Mouse (Mus musculus) hindbrain, embryonic 14.5 days (tissue): ENCODE results near the gene Clec4n. TPM values are rescaled to one million over a fixed set of nuclear protein-coding genes. Genes with fewer than 3 reads are reported as not detected.
"Not testable (repeated sequence)": the region's sequence is repeated elsewhere in the genome, so short reads cannot be mapped to it uniquely, and the experiment has no call there.

Source experiments
- ATAC-seq: fragments of 200-750 bp; cut with Nextera tagmentation; 2 replicates; pipeline ENCODE4 v1.8.0; 2017; ENCODE audit warnings: moderate number of reproducible peaks, mild to moderate bottlenecking, moderate TSS enrichment, moderate library complexity; ENCODE audit not compliant: low FRiP score
- DNase-seq: peaks from one replicate; pipeline ENCODE4 v3.0.0-alpha.2; 2015; ENCODE audit warnings: low spot score
- H3K27ac ChIP-seq: fragments of 300-500 bp; sonication (generic); 2 replicates; pipeline ENCODE4 v1.5.1; 2014; ENCODE audit warnings: mild to moderate bottlenecking, moderate library complexity
- H3K27me3 ChIP-seq: fragments of 300-500 bp; sonication (generic); 2 replicates; pipeline ENCODE4 v1.6.1; 2014; ENCODE audit warnings: mild to moderate bottlenecking, low read length, mixed read lengths; ENCODE audit not compliant: control insufficient read depth, insufficient read depth
- H3K36me3 ChIP-seq: fragments of 300-500 bp; sonication (generic); replicated peaks from 2 replicates; pipeline ENCODE4 v1.6.1; 2014; ENCODE audit not compliant: control insufficient read depth, insufficient read depth
- H3K4me1 ChIP-seq: fragments of 300-500 bp; sonication (generic); replicated peaks from 2 replicates; pipeline ENCODE4 v1.6.1; 2014; ENCODE audit warnings: antibody characterized with exemption, low read length, mixed read lengths; ENCODE audit not compliant: control insufficient read depth, insufficient read depth
- H3K4me2 ChIP-seq: fragments of 300-500 bp; sonication (generic); replicated peaks from 2 replicates; pipeline ENCODE4 v1.6.1; 2014; ENCODE audit warnings: mild to moderate bottlenecking, moderate library complexity
- H3K4me3 ChIP-seq: fragments of 300-500 bp; sonication (generic); replicated peaks from 2 replicates; pipeline ENCODE4 v1.5.1; 2014; ENCODE audit warnings: mild to moderate bottlenecking, low read length
- H3K9ac ChIP-seq: fragments of 300-500 bp; sonication (generic); 2 replicates; pipeline ENCODE4 v1.6.1; 2014
- H3K9me3 ChIP-seq: fragments of 300-500 bp; sonication (generic); 2 replicates; pipeline ENCODE4 v1.6.1; 2016; ENCODE audit warnings: low read length; ENCODE audit not compliant: control insufficient read depth
- WGBS: fragments of 180-500 bp; shearing (Covaris S2); extraction: QIAGEN DNeasy Blood & Tissue Kit; methylation state at CpG from one replicate; pipeline ENCODE4 v1.1.7; 2014; 5-methylcytosine and 5-hydroxymethylcytosine counted together
- polyA plus RNA-seq: library from polyadenylated mRNA; unstranded; fragments of >200 nt; fragmentation: Nextera tagmentation; extraction: Ambion mirVana; gene quantifications from 2 replicates; pipeline ENCODE4 v1.2.1, GENCODE M21; 2014

Gene Clec4n
- polyA plus RNA-seq, result 1.0 and 1.3 TPM in 2 replicates

DNA sequence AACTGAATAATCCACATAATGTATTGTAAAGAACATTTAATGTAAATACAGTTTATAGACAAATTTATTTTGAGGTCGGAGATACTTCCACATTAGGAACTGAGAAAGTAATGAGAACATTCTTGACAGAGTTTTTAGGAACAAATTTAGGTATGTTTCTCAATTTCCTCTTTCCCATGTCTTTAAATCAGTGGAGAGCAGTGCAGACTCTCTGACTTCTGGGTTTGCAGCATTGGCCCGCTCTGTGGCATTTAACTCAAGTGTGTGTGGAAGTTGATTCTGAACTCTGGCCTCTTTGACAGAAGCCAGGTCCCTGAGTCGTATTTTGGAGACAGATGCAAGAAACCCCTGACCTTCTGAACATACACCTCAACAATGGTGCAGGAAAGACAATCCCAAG lies at the start of gene Clec4n:
Gene Clec4n, plus strand, starts transcription at position 200 of the 400 bp plus-strand sequence.
- DNase-seq, result no peak

DNA sequence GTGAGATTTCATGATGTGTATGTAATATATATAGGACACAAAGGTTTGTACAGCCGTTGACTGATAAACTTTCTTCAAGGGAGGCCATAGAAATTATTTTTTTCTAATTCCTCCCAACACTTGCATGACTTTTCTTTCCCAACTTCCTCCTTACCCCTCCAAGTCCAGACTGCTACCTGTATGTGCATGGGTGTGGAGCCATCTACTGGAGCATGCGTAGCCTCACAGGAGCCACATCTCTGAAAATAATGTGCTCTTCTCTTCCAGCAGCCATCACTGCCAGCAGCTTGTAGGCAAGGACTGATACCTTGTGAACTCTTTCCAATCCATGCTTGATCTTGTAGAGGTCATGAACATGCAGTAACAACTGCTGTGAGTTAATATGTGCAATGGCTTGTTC lies 44.8 kb upstream of the Clec4n start:
- H3K27ac ChIP-seq, H3K9me3 ChIP-seq, H3K4me2 ChIP-seq, ATAC-seq, H3K27me3 ChIP-seq, H3K36me3 ChIP-seq, H3K9ac ChIP-seq, DNase-seq, H3K4me1 ChIP-seq, H3K4me3 ChIP-seq: not testable (repeated sequence)
- 87% methylated on average over 2 of the region's 2 CpGs for WGBS

More for the DNA sequence above, at the start of gene Clec4n:
- Histone ChIP-seq H3K4me2 (no peak within 1 kb of the TSS), H3K4me3 (no peak within 1 kb of the TSS), H3K9me3 (no peaks in the 10 kb centered on the region), H3K27ac (no peak within 1 kb of the TSS), H3K27me3 (no peaks in the 10 kb centered on the region), H3K36me3 (no peaks in the 10 kb centered on the region), H3K9ac (no peak within 1 kb of the TSS), H3K4me1 (no peaks in the 10 kb centered on the region)
- 83% methylated on average over 3 of the region's 3 CpGs for WGBS
- ATAC-seq, result no peak

DNA sequence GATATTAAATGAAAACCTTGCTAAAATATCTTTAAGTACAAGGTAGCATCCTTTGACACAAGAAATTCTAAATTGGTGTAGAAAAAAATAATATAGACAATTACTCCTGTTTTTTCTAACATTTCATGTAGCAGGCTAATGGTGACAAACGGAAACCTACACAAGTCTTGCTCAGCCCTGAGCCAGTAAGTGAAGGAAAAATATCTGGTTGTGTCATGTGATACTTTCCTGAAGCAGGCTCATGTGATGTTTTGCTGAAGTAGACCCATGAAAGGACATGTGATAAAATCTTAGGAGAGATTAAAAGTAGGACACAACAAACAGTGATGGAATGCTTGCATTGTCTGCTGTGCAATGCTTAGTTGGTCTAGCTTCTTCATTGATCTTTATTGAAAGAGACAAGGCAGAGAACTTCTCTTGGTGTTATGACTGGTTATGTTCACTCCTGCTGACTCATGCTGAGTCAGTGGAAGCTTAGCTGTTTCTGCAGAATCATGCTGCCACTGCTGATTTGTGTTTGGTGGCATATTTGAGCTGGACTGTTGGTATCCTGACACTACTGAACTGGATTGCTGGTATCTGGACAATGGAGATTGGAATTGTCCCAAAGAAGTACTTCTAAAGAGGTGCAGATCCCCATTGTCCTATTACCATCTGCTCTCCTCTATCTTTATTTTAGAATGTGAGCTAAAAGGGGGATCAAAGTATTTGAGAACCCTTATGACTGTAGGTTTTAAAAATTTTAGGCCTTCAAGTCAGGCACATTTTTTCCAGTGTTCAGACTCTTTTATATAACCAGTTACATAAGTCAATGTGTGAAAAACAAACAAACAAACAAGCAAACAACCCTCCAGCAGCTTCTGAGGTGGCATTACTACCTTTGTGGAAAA lies 22.2 kb upstream of the Clec4n start:
- Histone ChIP-seq H3K36me3 (no peaks in the 10 kb centered on the region), H3K9ac (no peak overlapping the region), H3K4me3 (no peak overlapping the region), H3K27ac (no peak overlapping the region), H3K9me3 (no peaks in the 10 kb centered on the region), H3K27me3 (no peaks in the 10 kb centered on the region), H3K4me1 (no peaks in the 10 kb centered on the region), H3K4me2 (no peak overlapping the region)
- no peak for ATAC-seq
- DNase-seq, result no peak
- 83% methylated on average over 1 of the region's 1 CpGs for WGBS

DNA sequence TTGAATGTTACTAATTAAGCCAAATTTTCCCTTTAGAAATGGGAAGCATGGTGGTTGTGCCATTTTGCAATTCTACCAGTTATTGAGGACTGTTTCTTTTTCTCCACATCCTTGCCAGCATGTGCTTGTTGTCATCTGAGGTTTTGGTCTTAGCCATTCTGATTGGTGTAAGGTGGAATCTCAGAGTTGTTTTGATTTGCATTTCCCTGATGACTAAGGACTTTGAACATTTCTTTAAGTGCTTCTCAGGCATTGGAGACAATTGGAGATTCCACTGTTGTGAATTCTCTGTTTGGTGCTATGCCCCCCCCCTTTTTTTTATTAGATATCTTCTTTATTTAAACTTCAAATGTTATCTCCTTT lies 21.6 kb upstream of the Clec4n start:
- H3K27ac ChIP-seq, H3K36me3 ChIP-seq, H3K4me1 ChIP-seq, ATAC-seq, H3K4me3 ChIP-seq, H3K9me3 ChIP-seq, H3K27me3 ChIP-seq, DNase-seq, H3K9ac ChIP-seq, H3K4me2 ChIP-seq: not testable (repeated sequence)

DNA sequence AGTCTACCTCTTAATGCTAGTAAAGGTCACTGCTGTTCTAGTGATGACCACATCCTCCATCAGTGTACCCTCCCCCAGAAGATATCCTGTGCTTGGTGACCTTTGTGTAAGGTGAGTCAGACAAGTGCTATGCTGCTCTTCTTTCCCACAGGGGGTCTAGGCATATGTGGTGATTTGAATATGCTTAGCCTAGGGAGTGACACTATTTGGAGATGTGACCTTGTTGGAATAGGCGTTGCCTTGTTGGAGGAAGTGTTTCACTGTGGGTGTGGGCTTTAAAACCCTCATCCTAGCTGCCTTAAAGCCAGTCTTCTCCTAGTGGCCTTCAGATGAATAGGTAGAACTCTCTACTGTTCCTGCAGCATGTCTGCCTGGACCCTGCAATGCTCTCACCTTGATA lies 17.9 kb upstream of the Clec4n start:
- Histone ChIP-seq H3K4me2 (no peak overlapping the region), H3K36me3 (no peaks in the 10 kb centered on the region), H3K27me3 (no peaks in the 10 kb centered on the region), H3K9ac (no peak overlapping the region), H3K9me3 (no peaks in the 10 kb centered on the region), H3K4me1 (no peaks in the 10 kb centered on the region), H3K4me3 (no peak overlapping the region), H3K27ac (no peak overlapping the region)
- DNase-seq, result no peak
- WGBS, result 97% methylated on average over 1 of the region's 1 CpGs
- no peak for ATAC-seq

DNA sequence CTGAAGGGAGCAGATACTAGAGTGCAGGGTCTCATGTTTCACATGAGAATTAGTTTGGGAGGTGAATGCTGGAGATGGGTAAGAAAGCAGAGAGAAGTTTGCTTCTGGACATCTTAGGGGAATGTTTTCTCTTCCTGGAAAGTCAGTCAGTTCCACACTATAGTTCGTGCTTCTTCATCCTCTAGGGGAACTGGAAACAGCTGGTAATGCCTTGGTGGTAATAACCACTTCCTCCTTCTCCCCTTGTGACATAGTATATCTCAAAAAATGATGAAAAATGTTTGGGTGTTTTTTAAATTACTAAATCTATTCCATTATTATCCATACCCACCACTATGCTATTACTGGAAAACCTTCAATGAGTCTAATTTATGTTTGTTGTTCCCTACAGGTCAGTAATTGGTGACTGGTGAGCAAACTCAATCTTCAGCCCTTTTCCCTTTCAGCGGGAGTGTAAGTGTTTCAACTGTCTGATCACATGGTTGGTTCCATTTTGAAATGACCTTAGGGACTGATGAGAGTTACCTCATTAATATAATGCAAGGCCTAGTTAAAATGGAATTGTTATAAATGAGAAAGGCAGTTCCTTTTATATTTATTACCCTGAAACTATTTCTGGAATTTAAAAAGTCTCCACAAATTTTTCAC lies 2.0 kb upstream of the Clec4n start:
- no peaks in the 10 kb centered on the region for H3K36me3 ChIP-seq
- H3K4me2 ChIP-seq, result no peak overlapping the region
- H3K27me3 ChIP-seq, result no peaks in the 10 kb centered on the region
- no peak overlapping the region for H3K27ac ChIP-seq
- 77% methylated on average over 2 of the region's 2 CpGs for WGBS
- H3K4me1 ChIP-seq, result no peaks in the 10 kb centered on the region
- no peak overlapping the region for H3K4me3 ChIP-seq
- no peaks in the 10 kb centered on the region for H3K9me3 ChIP-seq
- ATAC-seq (no peak), DNase-seq (no peak)
- no peak overlapping the region for H3K9ac ChIP-seq

DNA sequence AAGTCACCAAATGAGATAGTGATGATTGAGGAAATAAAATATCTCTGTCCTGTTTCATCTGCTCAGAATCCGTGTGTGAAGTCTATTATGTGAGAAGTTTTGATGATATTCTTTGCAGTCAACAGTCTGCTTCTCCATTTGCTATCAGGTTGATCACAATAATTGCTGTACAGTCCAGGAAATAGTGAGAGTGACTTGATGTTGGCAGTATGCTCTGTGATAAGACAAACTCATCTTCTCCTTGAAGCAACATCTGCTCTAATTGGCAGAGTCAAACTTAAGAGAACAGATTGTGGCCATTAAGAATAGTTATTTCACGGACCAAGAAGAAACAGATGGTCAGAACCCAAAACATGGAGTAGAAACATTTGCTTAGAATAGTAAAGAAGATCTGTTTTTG lies 1.5 kb downstream of the Clec4n start:
- no peak for DNase-seq
- no peak overlapping the region for H3K4me3 ChIP-seq
- no peak overlapping the region for H3K27ac ChIP-seq
- no peak for ATAC-seq
- no peaks in the 10 kb centered on the region for H3K4me1 ChIP-seq
- H3K36me3 ChIP-seq, result no peaks in the 10 kb centered on the region
- H3K4me2 ChIP-seq, result no peak overlapping the region
- WGBS, result 78% methylated on average over 2 of the region's 2 CpGs
- no peaks in the 10 kb centered on the region for H3K27me3 ChIP-seq
- H3K9me3 ChIP-seq, result no peaks in the 10 kb centered on the region
- H3K9ac ChIP-seq, result no peak overlapping the region

DNA sequence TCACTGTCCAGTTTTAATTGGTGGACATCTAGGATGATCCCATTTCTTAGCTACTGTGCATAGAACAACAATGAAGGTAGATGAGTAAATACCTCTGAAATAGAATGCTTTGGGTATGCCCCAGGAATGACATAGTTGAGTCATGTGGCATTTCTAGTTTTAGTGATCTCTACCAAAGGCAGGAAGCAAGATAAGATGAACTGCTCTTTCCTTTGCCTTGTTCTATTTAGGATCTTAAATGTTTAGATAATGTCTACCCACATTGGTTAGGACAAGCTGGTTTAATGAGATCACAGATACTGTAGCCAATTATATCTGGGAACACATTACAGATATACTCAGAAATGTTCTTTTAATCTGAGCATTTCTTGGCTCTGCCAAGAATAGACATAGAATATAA lies 7.9 kb downstream of the Clec4n start:
- no peak overlapping the region for H3K4me2 ChIP-seq
- H3K4me3 ChIP-seq, result no peak overlapping the region
- H3K36me3 ChIP-seq, result no peaks in the 10 kb centered on the region
- H3K4me1 ChIP-seq, result no peaks in the 10 kb centered on the region
- no peak for ATAC-seq
- H3K9me3 ChIP-seq, result no peaks in the 10 kb centered on the region
- H3K9ac ChIP-seq, result no peak overlapping the region
- no peak for DNase-seq
- no peak overlapping the region for H3K27ac ChIP-seq
- H3K27me3 ChIP-seq, result no peaks in the 10 kb centered on the region

DNA sequence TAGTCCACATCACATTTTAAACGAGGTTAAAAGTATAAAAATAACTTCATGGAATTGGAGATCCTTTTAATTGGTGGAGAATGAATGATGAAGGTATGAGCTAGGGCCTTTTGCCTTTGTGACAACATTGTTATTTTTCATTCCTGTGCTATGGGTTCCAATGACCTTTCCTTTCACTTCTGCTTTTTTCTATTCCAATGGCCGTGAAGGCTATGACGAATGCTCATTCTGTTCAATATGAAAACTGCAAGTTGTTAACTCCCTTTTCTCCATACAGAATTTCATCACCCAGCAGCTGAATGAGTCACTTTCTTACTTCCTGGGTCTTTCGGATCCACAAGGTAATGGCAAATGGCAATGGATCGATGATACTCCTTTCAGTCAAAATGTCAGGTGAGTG lies 14.6 kb downstream of the Clec4n start:
- WGBS, result 89% methylated on average over 5 of the region's 5 CpGs
- ATAC-seq, result no peak

More for the DNA sequence above, 14.6 kb downstream of the Clec4n start:
- Histone ChIP-seq H3K27me3 (no peaks in the 10 kb centered on the region), H3K4me3 (no peak overlapping the region), H3K27ac (no peak overlapping the region), H3K9ac (no peak overlapping the region), H3K9me3 (no peaks in the 10 kb centered on the region), H3K4me2 (no peak overlapping the region), H3K36me3 (no peaks in the 10 kb centered on the region), H3K4me1 (no peaks in the 10 kb centered on the region)
- DNase-seq, result no peak
